Mouse (Mus musculus) G1E-ER4 (cell line): Measurements from ENCODE around the gene Gm15294. TPM values are rescaled to one million over a fixed set of nuclear protein-coding genes. Genes with fewer than 3 reads are reported as not detected.

Source experiments
- GATA1 ChIP-seq: IDR thresholded peaks from one replicate; pipeline ENCODE4 v1.8.0; 2012; ENCODE audit warnings: low read length, inconsistent platforms
- polyA plus RNA-seq: library from polyadenylated mRNA; stranded (reverse); fragments of >175 nt; gene quantifications from 2 replicates; pipeline ENCODE4 v1.2.3, GENCODE M21; 2012

The Gm15294 gene
- polyA plus RNA-seq: not detected in 2 replicates

GRCm38 (mm10) chrX:141875135-141875534 lies at the start of gene Gm15294:
Gm15294 (minus strand) TSS chrX:141875235.
- no peak for TF ChIP-seq GATA1

DNA sequence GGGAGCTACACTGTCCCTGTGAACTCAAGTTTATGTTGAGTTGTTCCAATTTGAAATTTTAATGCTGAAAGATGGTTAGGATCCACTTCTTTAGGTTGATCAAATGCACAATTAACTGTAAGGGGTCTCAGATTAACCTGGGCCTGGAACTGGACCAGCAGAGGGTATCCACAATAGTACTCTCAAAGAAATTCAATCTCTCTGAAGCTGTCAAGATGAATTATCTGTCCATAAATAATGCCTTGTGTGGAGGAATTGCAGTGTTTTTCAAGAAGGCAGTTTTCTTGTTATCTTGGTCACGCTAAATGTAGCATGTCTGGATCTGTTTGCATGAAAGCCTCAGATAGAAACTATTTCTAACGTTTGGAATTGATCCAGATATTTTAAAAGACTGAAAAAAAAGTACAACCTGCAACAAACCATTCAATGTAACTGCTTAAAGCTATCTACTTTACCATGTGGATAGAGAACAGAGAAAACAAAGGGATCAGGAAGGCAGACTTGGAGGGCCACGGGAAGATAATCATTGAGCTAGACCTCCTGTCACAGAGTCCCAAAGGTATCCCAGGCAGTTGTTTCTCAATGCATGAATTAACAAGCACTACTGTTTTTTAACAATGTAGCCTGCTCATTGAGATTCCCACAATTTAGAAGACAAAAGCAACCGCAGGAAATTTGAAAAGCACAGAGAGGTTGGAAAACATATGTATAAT lies 9.5 kb upstream of the Gm15294 start:
- TF ChIP-seq GATA1: no peak

- no peak for TF ChIP-seq GATA1
Observed at GRCm38 (mm10) chrX:141874024-141874423, 1.0 kb downstream of the Gm15294 start.

- TF ChIP-seq GATA1: no peak
Observed at GRCm38 (mm10) chrX:141873597-141873996, 1.4 kb downstream of the Gm15294 start.

DNA sequence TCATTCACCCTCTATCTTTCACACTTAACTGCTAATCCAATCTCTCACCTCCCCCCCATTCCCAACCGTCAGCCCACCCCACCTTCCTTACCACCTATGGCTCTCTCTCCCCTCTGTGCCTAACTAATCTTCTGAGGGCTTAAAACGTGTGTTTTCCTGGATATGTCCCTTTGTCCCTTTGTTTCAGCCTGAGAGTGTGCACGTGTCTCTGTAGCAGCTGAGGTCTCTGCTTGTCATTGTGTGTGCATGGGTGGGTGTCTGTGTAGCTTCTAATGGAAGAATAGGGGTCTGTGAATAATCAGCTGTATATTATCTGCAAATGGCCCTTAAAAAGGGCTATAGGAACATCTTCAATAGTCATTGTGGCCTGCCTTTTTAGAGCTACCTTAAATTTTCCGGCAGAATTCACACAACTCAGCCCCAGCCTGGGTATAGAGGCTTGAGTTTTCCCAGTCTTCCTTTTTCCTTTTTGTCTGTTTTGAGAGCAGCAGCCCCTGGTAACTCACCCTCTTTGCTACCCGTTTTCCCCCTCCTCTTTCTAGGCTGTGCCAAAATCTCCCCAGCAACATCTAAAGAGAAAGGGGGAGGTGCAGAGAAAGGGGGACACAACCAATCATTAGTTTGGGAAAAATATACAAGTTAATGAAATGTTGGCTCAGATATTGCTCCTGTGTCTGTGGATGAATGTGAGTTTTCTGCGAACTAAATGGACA lies 19.2 kb downstream of the Gm15294 start:
- TF ChIP-seq GATA1: no peak

Other genes starting within 250 kb of the Gm15294 start
- gene Irs4, start 150.0 kb downstream of the Gm15294 start, polyA plus RNA-seq: not detected in 2 replicates